Mouse (Mus musculus) thymus, adult 2 months (tissue): ENCODE data around the gene Nckap5. TPM values are rescaled to one million over a fixed set of nuclear protein-coding genes. Genes with fewer than 3 reads are reported as not detected.

Source experiments
- DNase-seq: peaks from one replicate; pipeline ENCODE4 v3.0.0; 2021
- H3K27ac ChIP-seq: fragments of 200-500 bp; 2 replicates; pipeline ENCODE4 v1.5.1; 2012; ENCODE audit warnings: low read length, control low read depth; ENCODE audit not compliant: control insufficient read depth, insufficient read depth
- H3K27me3 ChIP-seq: fragments of 200-500 bp; 2 replicates; pipeline ENCODE4 v1.6.1; 2012; ENCODE audit warnings: mild to moderate bottlenecking, low read length, moderate library complexity, mixed read lengths; ENCODE audit not compliant: control insufficient read depth, insufficient read depth
- H3K36me3 ChIP-seq: fragments of 200-500 bp; 2 replicates; pipeline ENCODE4 v1.6.1; 2012; ENCODE audit warnings: mild to moderate bottlenecking, low read length, moderate library complexity; ENCODE audit not compliant: control insufficient read depth, insufficient read depth
- H3K4me1 ChIP-seq: fragments of 200-500 bp; replicated peaks from 2 replicates; pipeline ENCODE4 v1.6.1; 2012; ENCODE audit warnings: low read length; ENCODE audit not compliant: control insufficient read depth, insufficient read depth
- H3K4me3 ChIP-seq: fragments of 200-500 bp; 2 replicates; pipeline ENCODE4 v1.5.1; 2012; ENCODE audit warnings: mild to moderate bottlenecking, low read length, control low read depth, moderate library complexity; ENCODE audit not compliant: control insufficient read depth, insufficient read depth
- CTCF ChIP-seq: fragments of 200-500 bp; IDR thresholded peaks from 2 replicates; pipeline ENCODE4 v1.5.1; 2012; ENCODE audit warnings: mild to moderate bottlenecking, control low read depth, low read length, moderate library complexity, borderline replicate concordance; ENCODE audit not compliant: control insufficient read depth, poor library complexity, insufficient read depth; ENCODE audit errors: extremely low read depth
- POLR2A ChIP-seq: fragments of 200-500 bp; IDR thresholded peaks from 2 replicates; pipeline ENCODE4 v1.6.1; 2012; ENCODE audit warnings: mild to moderate bottlenecking, low read length, control low read depth, moderate library complexity; ENCODE audit not compliant: control insufficient read depth, poor library complexity, insufficient read depth; ENCODE audit errors: extremely low read depth
- WGBS: fragments of 180-500 bp; shearing (Covaris S2); methylation state at CpG from one replicate; pipeline ENCODE4 v1.1.7; 2018; 5-methylcytosine and 5-hydroxymethylcytosine counted together
- polyA plus RNA-seq: library from polyadenylated mRNA; depleted of rRNA; stranded (reverse); fragments of >200 nt; gene quantifications from 2 replicates; pipeline ENCODE4 v1.2.3, GENCODE M21; 2012

Nckap5 gene
- polyA plus RNA-seq, 1 experiment: 0.50 TPM

GRCm38 (mm10) chr1:126377339-126377980 lies 453.1 kb downstream of the Nckap5 start:
- Histone ChIP-seq H3K27me3 (no peaks in the 10 kb centered on the region), H3K4me1 (no peaks in the 10 kb centered on the region), H3K27ac (no peak overlapping the region), H3K36me3 (no peaks in the 10 kb centered on the region), H3K4me3 (no peak overlapping the region)
- DNase-seq: no peak
- no peak for TF ChIP-seq CTCF
- no peak for TF ChIP-seq POLR2A
- 42% methylated on average over 9 of the region's 9 CpGs for WGBS

GRCm38 (mm10) chr1:126366736-126367135 lies 463.9 kb downstream of the Nckap5 start:
- no peak overlapping the region for H3K4me3 ChIP-seq
- H3K27me3 ChIP-seq: no peaks in the 10 kb centered on the region
- no peak for TF ChIP-seq CTCF
- TF ChIP-seq POLR2A: no peak
- WGBS: 66% methylated on average over 2 of the region's 2 CpGs
- DNase-seq: no peak
- H3K27ac ChIP-seq: no peak overlapping the region
- H3K4me1 ChIP-seq: no peaks in the 10 kb centered on the region
- H3K36me3 ChIP-seq: no peaks in the 10 kb centered on the region

- no peak overlapping the region for H3K27ac ChIP-seq
- WGBS: 91% methylated on average over 6 of the region's 6 CpGs
- DNase-seq: no peak
- no peaks in the 10 kb centered on the region for H3K36me3 ChIP-seq
- no peak for TF ChIP-seq POLR2A
- TF ChIP-seq CTCF: no peak
- H3K4me3 ChIP-seq: no peak overlapping the region
- no peaks in the 10 kb centered on the region for H3K4me1 ChIP-seq
- H3K27me3 ChIP-seq: no peaks in the 10 kb centered on the region
Observed at GRCm38 (mm10) chr1:126364556-126364955, 466.0 kb downstream of the Nckap5 start.

- H3K27me3 ChIP-seq: no peaks in the 10 kb centered on the region
- no peaks in the 10 kb centered on the region for H3K36me3 ChIP-seq
- no peak for TF ChIP-seq POLR2A
- TF ChIP-seq CTCF: no peak
- no peak overlapping the region for H3K27ac ChIP-seq
- WGBS: 85% methylated on average over 6 of the region's 6 CpGs
- no peak overlapping the region for H3K4me3 ChIP-seq
- H3K4me1 ChIP-seq: no peaks in the 10 kb centered on the region
- DNase-seq: no peak
Observed at GRCm38 (mm10) chr1:126360531-126361220, 469.9 kb downstream of the Nckap5 start.

- H3K36me3 ChIP-seq: no peaks in the 10 kb centered on the region
Observed at GRCm38 (mm10) chr1:126360111-126360510, 470.5 kb downstream of the Nckap5 start.

GRCm38 (mm10) chr1:126341806-126342205 lies 488.8 kb downstream of the Nckap5 start:
- Histone ChIP-seq H3K4me3 (no peak overlapping the region), H3K27ac (no peak overlapping the region), H3K27me3 (no peaks in the 10 kb centered on the region), H3K36me3 (no peaks in the 10 kb centered on the region), H3K4me1 (no peaks in the 10 kb centered on the region)
- TF ChIP-seq CTCF (no peak), POLR2A (no peak)
- no peak for DNase-seq
- WGBS: 78% methylated on average over 2 of the region's 2 CpGs

More at GRCm38 (mm10) chr1:126360111-126360510, 470.5 kb downstream of the Nckap5 start:
- Histone ChIP-seq H3K4me1 (no peaks in the 10 kb centered on the region), H3K27me3 (no peaks in the 10 kb centered on the region), H3K4me3 (no peak overlapping the region), H3K27ac (no peak overlapping the region)
- TF ChIP-seq CTCF (no peak), POLR2A (no peak)
- 85% methylated on average over 3 of the region's 3 CpGs for WGBS
- no peak for DNase-seq

- no peaks in the 10 kb centered on the region for H3K4me1 ChIP-seq
- TF ChIP-seq POLR2A: no peak
- no peak for TF ChIP-seq CTCF
Observed at GRCm38 (mm10) chr1:126339250-126339649, 491.3 kb downstream of the Nckap5 start.

More at GRCm38 (mm10) chr1:126339250-126339649, 491.3 kb downstream of the Nckap5 start:
- H3K27me3 ChIP-seq: no peaks in the 10 kb centered on the region
- WGBS: 82% methylated on average over 3 of the region's 3 CpGs
- no peaks in the 10 kb centered on the region for H3K36me3 ChIP-seq
- no peak overlapping the region for H3K4me3 ChIP-seq
- no peak overlapping the region for H3K27ac ChIP-seq
- no peak for DNase-seq
